Mouse (Mus musculus) retina, embryonic 14.5 days (tissue): Measurements from ENCODE around the gene Slc2a12.

Source experiments
- DNase-seq: peaks from one replicate; pipeline ENCODE4 v3.0.0-alpha.2; 2015; ENCODE audit warnings: low spot score

The Slc2a12 gene

DNA sequence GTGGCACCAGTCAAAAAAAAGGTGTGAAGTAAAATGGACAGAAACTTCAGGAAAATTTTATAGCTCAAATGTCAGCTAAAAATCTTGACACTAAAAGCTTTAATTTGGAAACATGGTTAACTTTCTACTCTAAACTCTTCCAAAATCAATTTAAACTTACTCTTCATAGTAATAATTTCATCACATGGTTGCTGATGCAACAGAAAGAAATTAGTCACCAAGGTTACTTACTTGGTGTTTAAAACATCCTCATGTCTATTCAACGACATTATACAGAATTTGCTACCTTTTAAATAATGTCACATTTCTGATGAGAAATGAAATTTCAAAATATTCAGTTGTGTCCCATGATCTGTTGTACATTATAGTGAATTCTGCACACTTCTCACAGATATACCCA, 83.4 kb downstream of the Slc2a12 start:
- DNase-seq = no peak

GRCm38 (mm10) chr10:22730266-22730991, 85.6 kb downstream of the Slc2a12 start:
- DNase-seq = peak; percentile 61

DNA sequence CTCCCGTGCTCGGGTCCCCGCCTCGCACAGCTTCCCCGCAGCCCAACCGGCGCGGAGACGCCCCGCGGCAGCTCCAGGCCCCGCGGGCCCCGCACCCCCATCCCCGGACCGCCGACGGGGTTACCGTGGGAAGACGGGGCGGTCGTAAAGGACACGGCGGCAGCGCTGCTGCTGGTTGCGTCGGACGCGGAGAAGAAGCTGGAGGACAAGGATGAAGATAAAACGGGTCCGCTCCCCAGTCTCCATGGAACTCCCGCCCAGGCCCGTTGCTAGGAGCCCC, 86.1 kb downstream of the Slc2a12 start:
- DNase-seq = no peak

- DNase-seq = peak; percentile 98
Observed at GRCm38 (mm10) chr10:22731272-22732093, 86.7 kb downstream of the Slc2a12 start, which contains the start of gene Tbpl1. Gene Tbpl1 (minus strand): TSS chr10:22731938.

DNA sequence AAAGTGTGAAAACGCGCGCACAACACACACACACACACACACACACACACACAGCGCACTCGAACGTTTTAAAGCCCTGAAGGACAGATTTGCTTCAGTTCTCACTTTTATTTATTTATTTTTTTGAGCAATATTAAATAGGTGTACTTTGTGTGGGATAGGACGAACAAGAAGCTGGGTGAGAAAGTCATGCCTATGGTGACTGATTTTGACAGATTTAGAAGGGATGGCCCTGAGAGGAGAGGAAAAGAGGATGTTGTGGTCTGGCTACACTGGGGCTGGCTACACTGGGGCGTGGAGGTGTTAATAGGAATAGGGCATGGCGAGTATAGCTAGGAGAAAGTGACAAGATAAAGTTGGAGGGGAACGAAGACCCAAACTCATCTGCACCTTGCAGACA, 87.4 kb downstream of the Slc2a12 start:
- no peak for DNase-seq

- DNase-seq = no peak
Observed at GRCm38 (mm10) chr10:22745922-22746321, 101.1 kb downstream of the Slc2a12 start.

GRCm38 (mm10) chr10:22746334-22747322, 101.8 kb downstream of the Slc2a12 start:
- no peak for DNase-seq

DNA sequence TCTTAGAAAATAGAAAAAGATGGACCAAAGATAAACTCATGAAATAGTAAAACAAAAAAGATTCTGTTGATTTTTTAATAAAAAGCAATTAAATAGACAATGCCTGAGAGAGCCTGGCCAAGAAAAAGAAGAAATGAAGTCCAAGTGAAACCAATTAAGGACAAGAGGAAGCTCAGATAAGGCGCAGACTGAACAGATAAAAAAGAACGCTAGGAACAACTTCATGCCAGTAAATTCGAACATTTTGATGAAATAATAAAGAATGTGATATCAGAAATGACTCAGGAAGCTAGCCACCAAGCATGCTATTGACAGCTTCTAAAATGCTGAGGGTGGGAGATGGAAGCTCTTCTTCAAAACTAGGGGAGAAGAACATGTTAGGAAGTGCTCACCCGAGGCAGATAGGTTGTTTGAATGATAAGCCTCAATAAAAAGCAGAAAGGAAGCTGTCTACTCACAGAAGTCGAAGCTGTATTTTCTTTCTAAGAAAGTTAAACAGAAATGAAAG, 106.4 kb downstream of the Slc2a12 start:
- no peak for DNase-seq
